Mouse (Mus musculus): ENCODE measurements at regions not wholly inside any gene's neighbourhood (a gene's known extent, or its start where the extent isn't known, plus 50 kb on each side); places are given as distances from the start of the nearest gene placed in this dataset.

- TF ChIP-seq POLR2A (IDR thresholded peaks at IDR 0.05; ENCODE audit: low read depth, low read length) (no peak), CTCF (IDR thresholded peaks at IDR 0.05; ENCODE audit: borderline replicate concordance, insufficient read depth, low read length) (no peak)
Observed at GRCm38 (mm10) chr8:41551925-41552414, 135.1 kb upstream of the Frg1 start.

Data from embryonic fibroblast, embryonic 13.5 days (primary cell).